In genomic region chr19:31180757-31181156, GRCm38 (mm10) we compare ENCODE assay signal across 23 mouse cellular contexts.
DNase-seq lines count a peak whose midpoint lies in the region; ATAC-seq and TF ChIP-seq lines count a peak whose summit lies in the region.
"Had no signal": no experiment of that assay in that cellular context is flagged by ENCODE, and none has a peak within 500 bp of the region (broad histone marks: within the 10 kb centered on the region; RNA-seq: fewer than 3 reads in every experiment).

No protein-coding gene starts in this region.

- H3K27me3 ChIP-seq in forebrain, postnatal 0 days (ENCODE audit: insufficient read depth, low read length), result no peaks in the 10 kb centered on the region
- no peaks in the 10 kb centered on the region for H3K27me3 ChIP-seq in forebrain, embryonic 10.5 days (ENCODE audit: poor library complexity, severe bottlenecking)
- H3K27me3 ChIP-seq: embryonic facial prominence, embryonic 15.5 days; liver, embryonic 15.5 days; neural tube, embryonic 15.5 days had no signal

- no peak for TF ChIP-seq CTCF in forebrain, postnatal 0 days (IDR thresholded peaks at IDR 0.05; ENCODE audit: low read depth)
- TF ChIP-seq CTCF in left cerebral cortex, adult 2 months (IDR thresholded peaks at IDR 0.05), result no peak

- WGBS in forebrain, postnatal 0 days, result 60% methylated on average over 4 of the region's 4 CpGs
- 88% methylated on average over 4 of the region's 4 CpGs for WGBS in forebrain, embryonic 10.5 days

- no peak overlapping the region for H3K4me3 ChIP-seq in forebrain, postnatal 0 days (ENCODE audit: low read depth, low read length)
- no peak overlapping the region for H3K4me3 ChIP-seq in forebrain, embryonic 10.5 days
- no peak overlapping the region for H3K4me3 ChIP-seq in left cerebral cortex, adult 2 months
- H3K4me3 ChIP-seq: embryonic facial prominence, embryonic 15.5 days; heart, embryonic 10.5 days; liver, embryonic 15.5 days; neural tube, embryonic 15.5 days had no signal

- no peak overlapping the region for H3K27ac ChIP-seq in forebrain, postnatal 0 days (ENCODE audit: low read depth, low read length)
- H3K27ac ChIP-seq in forebrain, embryonic 10.5 days, result no peak overlapping the region
- peak overlapping the region; percentile 64; the same call in 1 of the 2 replicates for H3K27ac ChIP-seq in left cerebral cortex, adult 2 months
- H3K27ac ChIP-seq: embryonic facial prominence, embryonic 15.5 days; heart, embryonic 10.5 days; hindbrain, embryonic 14.5 days; kidney, postnatal 0 days; liver, embryonic 15.5 days; neural tube, embryonic 15.5 days; stomach, postnatal 0 days had no signal

- peaks cover 5% of the 10 kb centered on the region; the same call in 1 of the 2 replicates for H3K4me1 ChIP-seq in forebrain, postnatal 0 days (ENCODE audit: insufficient read depth)
- H3K4me1 ChIP-seq in forebrain, embryonic 10.5 days, result no peaks in the 10 kb centered on the region
- H3K4me1 ChIP-seq: embryonic facial prominence, embryonic 15.5 days; heart, embryonic 10.5 days; liver, embryonic 15.5 days; neural tube, embryonic 15.5 days had no signal

- peak; percentile 98 for ATAC-seq in forebrain, postnatal 0 days
- no peak for ATAC-seq in granulocyte monocyte progenitor cell, adult 5-6 weeks (replicated peaks; ENCODE audit: poor library complexity, severe bottlenecking)
- ATAC-seq: intestine, postnatal 0 days; lung, postnatal 0 days had no signal

- intact Hi-C loops in left cerebral cortex, postnatal 36 days (cut with DNase I), result no loop called here
- intact Hi-C loops in left cerebral cortex, adult 2 months (cut with DNase I), result no loop called here

- no peak overlapping the region for H3K4me2 ChIP-seq in forebrain, postnatal 0 days (ENCODE audit: low read depth)
- H3K4me2 ChIP-seq: embryonic facial prominence, embryonic 15.5 days; hindbrain, embryonic 14.5 days; liver, embryonic 15.5 days; neural tube, embryonic 15.5 days had no signal

- peak; percentile 85 for DNase-seq in forebrain, postnatal 0 days
- no peak for DNase-seq in forebrain, embryonic 10.5 days (ENCODE audit: extremely low spot score, low spot score)
- peak; percentile 39 to 51 for DNase-seq in left cerebral cortex, adult 18-20 months (ENCODE audit: low spot score in 2 of 2)
- DNase-seq in left cerebral cortex, postnatal 36 days (ENCODE audit: low spot score in 2 of 2), result no peak
- peak in 1 of 2 experiments; percentile 28 for DNase-seq in left cerebral cortex, adult 2 months (ENCODE audit: extremely low spot score in 1 of 2, low spot score in 2 of 2)
- peak; percentile 8 for DNase-seq in right cerebral cortex, postnatal 14 days
- no peak for DNase-seq in adrenal gland, adult 8-10 months
- DNase-seq: adrenal gland, postnatal 36 days; B cell, adult 2 months; cerebellum, adult 9-11 months; gastrocnemius, postnatal 36 days; heart, postnatal 10 days; thymus, postnatal 14 days had no signal

- no peaks in the 10 kb centered on the region for H3K36me3 ChIP-seq in forebrain, postnatal 0 days (ENCODE audit: insufficient read depth)
- H3K36me3 ChIP-seq in forebrain, embryonic 10.5 days (replicated peaks), result no peaks in the 10 kb centered on the region
- H3K36me3 ChIP-seq: embryonic facial prominence, embryonic 15.5 days; heart, embryonic 10.5 days; liver, embryonic 15.5 days; neural tube, embryonic 15.5 days had no signal

- H3K9me3 ChIP-seq in forebrain, postnatal 0 days (ENCODE audit: low read length), result no peaks in the 10 kb centered on the region
- no peaks in the 10 kb centered on the region for H3K9me3 ChIP-seq in forebrain, embryonic 10.5 days
- H3K9me3 ChIP-seq: embryonic facial prominence, embryonic 15.5 days; heart, embryonic 10.5 days; liver, embryonic 15.5 days; neural tube, embryonic 15.5 days had no signal

- H3K9ac ChIP-seq in forebrain, postnatal 0 days, result no peak overlapping the region
- H3K9ac ChIP-seq: embryonic facial prominence, embryonic 15.5 days; hindbrain, embryonic 14.5 days; liver, embryonic 15.5 days; neural tube, embryonic 15.5 days had no signal

Comparison
In these comparisons a context has a peak if more than half of its experiments do, and no peak if none do; other contexts are left out.
1. DNase-seq: peak in forebrain, postnatal 0 days (single experiment), left cerebral cortex, adult 18-20 months (2 of 2) and right cerebral cortex, postnatal 14 days (single experiment); none in forebrain, embryonic 10.5 days (single experiment), left cerebral cortex, postnatal 36 days (0 of 2) and adrenal gland, adult 8-10 months (single experiment).